Mouse (Mus musculus): ENCODE results near the gene Cdh16. TPM values are rescaled to one million over a fixed set of nuclear protein-coding genes. Genes with fewer than 3 reads are reported as not detected.
A peak's percentile ranks its signal among the peaks of the same experiment; 100 is the strongest.
"Not testable (repeated sequence)": the region's sequence is repeated elsewhere in the genome, so short reads cannot be mapped to it uniquely, and the experiment has no call there.

Gene Cdh16
- 0.29 and 0.62 TPM in 2 replicates for polyA plus RNA-seq (2012; rRNA removed)
- 0.75 and 0.98 TPM in 2 replicates for polyA plus RNA-seq (2014; fragmentation: Nextera tagmentation; extraction: Ambion mirVana)

GRCm38 (mm10) chr8:104624161-104624560, at the start of gene Cdh16:
Gene Cdh16, minus strand, starts transcription at chr8:104624396.
- H3K27ac ChIP-seq (replicated peaks; ENCODE audit: low read depth, low read length): no peak within 1 kb of the TSS
- no peaks in the 10 kb centered on the region for H3K27me3 ChIP-seq (ENCODE audit: control insufficient read depth, insufficient read depth, low read length)
- WGBS: 80% methylated on average over 6 of the region's 6 CpGs
- no peaks in the 10 kb centered on the region for H3K36me3 ChIP-seq (ENCODE audit: control insufficient read depth, insufficient read depth, low read length)
- H3K4me3 ChIP-seq (replicated peaks; ENCODE audit: low read length): no peak within 1 kb of the TSS
- H3K9me3 ChIP-seq (ENCODE audit: control insufficient read depth, low read length): no peaks in the 10 kb centered on the region
- H3K9ac ChIP-seq (ENCODE audit: low read depth, low read length, severe bottlenecking): no peak within 1 kb of the TSS
- DNase-seq (ENCODE audit: low spot score) (no peak), ATAC-seq (ENCODE audit: low FRiP score, low read depth) (no peak)
- H3K4me2 ChIP-seq (replicated peaks; ENCODE audit: low read depth, low read length, severe bottlenecking): no peak within 1 kb of the TSS
- TF ChIP-seq POLR2A (IDR thresholded peaks at IDR 0.05; ENCODE audit: borderline replicate concordance, extremely low read depth, insufficient read depth, insufficient read length): no peak
- 0 out of 2 replicates have a peak, but pooled peaks cover 1% of the 10 kb centered on the region for H3K4me1 ChIP-seq (ENCODE audit: control insufficient read depth, insufficient read depth, low read length)

- Histone ChIP-seq H3K4me3 (replicated peaks; ENCODE audit: low read length) (no peak overlapping the region), H3K27ac (replicated peaks; ENCODE audit: low read depth, low read length) (no peak overlapping the region), H3K36me3 (ENCODE audit: control insufficient read depth, insufficient read depth, low read length) (no peaks in the 10 kb centered on the region), H3K4me1 (ENCODE audit: control insufficient read depth, insufficient read depth, low read length) (no peaks in the 10 kb centered on the region), H3K27me3 (ENCODE audit: control insufficient read depth, insufficient read depth, low read length) (no peaks in the 10 kb centered on the region), H3K4me2 (replicated peaks; ENCODE audit: low read depth, low read length, severe bottlenecking) (no peak overlapping the region), H3K9me3 (ENCODE audit: control insufficient read depth, low read length) (no peaks in the 10 kb centered on the region), H3K9ac (ENCODE audit: low read depth, low read length, severe bottlenecking) (no peak overlapping the region)
- TF ChIP-seq POLR2A (IDR thresholded peaks at IDR 0.05; ENCODE audit: borderline replicate concordance, extremely low read depth, insufficient read depth, insufficient read length): no peak
- 66% methylated on average over 4 of the region's 4 CpGs for WGBS
- ATAC-seq (ENCODE audit: low FRiP score, low read depth) (no peak), DNase-seq (ENCODE audit: low spot score) (no peak)
Observed at GRCm38 (mm10) chr8:104655614-104656013, 31.4 kb upstream of the Cdh16 start.

GRCm38 (mm10) chr8:104654984-104655383, 30.8 kb upstream of the Cdh16 start:
- H3K27me3 ChIP-seq (ENCODE audit: control insufficient read depth, insufficient read depth, low read length): no peaks in the 10 kb centered on the region
- H3K9ac ChIP-seq (ENCODE audit: low read depth, low read length, severe bottlenecking): no peak overlapping the region
- TF ChIP-seq POLR2A (IDR thresholded peaks at IDR 0.05; ENCODE audit: borderline replicate concordance, extremely low read depth, insufficient read depth, insufficient read length): no peak
- no peak overlapping the region for H3K4me3 ChIP-seq (replicated peaks; ENCODE audit: low read length)
- 2% methylated on average over 3 of the region's 3 CpGs for WGBS
- H3K4me1 ChIP-seq (ENCODE audit: control insufficient read depth, insufficient read depth, low read length): no peaks in the 10 kb centered on the region
- no peaks in the 10 kb centered on the region for H3K36me3 ChIP-seq (ENCODE audit: control insufficient read depth, insufficient read depth, low read length)
- ATAC-seq (ENCODE audit: low FRiP score, low read depth): peak; percentile 47
- H3K27ac ChIP-seq (replicated peaks; ENCODE audit: low read depth, low read length): no peak overlapping the region
- H3K4me2 ChIP-seq (replicated peaks; ENCODE audit: low read depth, low read length, severe bottlenecking): no peak overlapping the region
- DNase-seq (ENCODE audit: low spot score): peak; percentile 93
- no peaks in the 10 kb centered on the region for H3K9me3 ChIP-seq (ENCODE audit: control insufficient read depth, low read length)

- not testable (repeated sequence) for DNase-seq (ENCODE audit: low spot score); H3K27me3 ChIP-seq (ENCODE audit: control insufficient read depth, insufficient read depth, low read length); H3K36me3 ChIP-seq (ENCODE audit: control insufficient read depth, insufficient read depth, low read length); H3K9ac ChIP-seq (ENCODE audit: low read depth, low read length, severe bottlenecking); H3K4me2 ChIP-seq (replicated peaks; ENCODE audit: low read depth, low read length, severe bottlenecking); H3K9me3 ChIP-seq (ENCODE audit: control insufficient read depth, low read length); H3K27ac ChIP-seq (replicated peaks; ENCODE audit: low read depth, low read length); H3K4me3 ChIP-seq (replicated peaks; ENCODE audit: low read length); ATAC-seq (ENCODE audit: low FRiP score, low read depth)
- H3K4me1 ChIP-seq (ENCODE audit: control insufficient read depth, insufficient read depth, low read length): peaks cover 14% of the 10 kb centered on the region
- 70% methylated on average over 3 of the region's 3 CpGs for WGBS
Observed at GRCm38 (mm10) chr8:104644187-104644586, 20.0 kb upstream of the Cdh16 start.

- peak overlapping the region; percentile 88 for H3K4me2 ChIP-seq (replicated peaks; ENCODE audit: low read depth, low read length, severe bottlenecking)
- WGBS: 80% methylated on average over 6 of the region's 6 CpGs
- H3K4me1 ChIP-seq (ENCODE audit: control insufficient read depth, insufficient read depth, low read length): peaks cover 14% of the 10 kb centered on the region
- no peak for TF ChIP-seq POLR2A (IDR thresholded peaks at IDR 0.05; ENCODE audit: borderline replicate concordance, extremely low read depth, insufficient read depth, insufficient read length)
- H3K9me3 ChIP-seq (ENCODE audit: control insufficient read depth, low read length): no peaks in the 10 kb centered on the region
- H3K4me3 ChIP-seq (replicated peaks; ENCODE audit: low read length): peak overlapping the region; percentile 87
- no peak overlapping the region for H3K27ac ChIP-seq (replicated peaks; ENCODE audit: low read depth, low read length)
- ATAC-seq (ENCODE audit: low FRiP score, low read depth): no peak
- DNase-seq (ENCODE audit: low spot score): no peak
- H3K27me3 ChIP-seq (ENCODE audit: control insufficient read depth, insufficient read depth, low read length): no peaks in the 10 kb centered on the region
- peaks cover 15% of the 10 kb centered on the region for H3K36me3 ChIP-seq (ENCODE audit: control insufficient read depth, insufficient read depth, low read length)
- H3K9ac ChIP-seq (ENCODE audit: low read depth, low read length, severe bottlenecking): peak overlapping the region; percentile 71
Observed at GRCm38 (mm10) chr8:104642324-104642654, 18.1 kb upstream of the Cdh16 start.
